Mouse (Mus musculus) megakaryocyte, embryonic 14.5 days (primary cell): ENCODE data around the gene Fgfr2.

Experiments
- FLI1 ChIP-seq: IDR thresholded peaks from 2 replicates; pipeline ENCODE4 v1.6.1; 2012; ENCODE audit warnings: low read length, inconsistent platforms, mixed read lengths
- GATA1 ChIP-seq: IDR thresholded peaks from 3 replicates; pipeline ENCODE4 v1.6.1; 2012; ENCODE audit warnings: mixed read lengths, low read length, inconsistent platforms, borderline replicate concordance

GRCm38 (mm10) chr7:132247091-132247490 is 876.1 kb downstream of the Fgfr2 start:
- TF ChIP-seq GATA1 (no peak), FLI1 (no peak)
